Mouse (Mus musculus) gastrocnemius, postnatal 14 days (tissue): ENCODE results near the gene Cyp2d11. TPM values are rescaled to one million over a fixed set of nuclear protein-coding genes. Genes with fewer than 3 reads are reported as not detected.

Source experiments
- DNase-seq: peaks from one replicate; pipeline ENCODE4 v3.0.0; 2021; ENCODE audit warnings: mixed read lengths
- intact Hi-C: fragments of 180-260 bp; cut with DNase I; formaldehyde crosslinking; loops from one replicate; pipeline ENCODE4 v1.15.1; 2025; ENCODE audit warnings: low total_unique reads
- microRNA-seq, 2 experiments: library from miRNA; unstranded; fragments of <30 nt; microRNA quantifications; one replicate each; pipeline ENCODE4 v1.2.0; 2021
- total RNA-seq, 2 experiments: library from RNA; stranded (reverse); gene quantifications; 2 replicates each; pipeline ENCODE4 v1.2.3; 2021

The Cyp2d11 gene
- total RNA-seq, 2 experiments from 2014 or later: 0.12 to 0.13 TPM

DNA sequence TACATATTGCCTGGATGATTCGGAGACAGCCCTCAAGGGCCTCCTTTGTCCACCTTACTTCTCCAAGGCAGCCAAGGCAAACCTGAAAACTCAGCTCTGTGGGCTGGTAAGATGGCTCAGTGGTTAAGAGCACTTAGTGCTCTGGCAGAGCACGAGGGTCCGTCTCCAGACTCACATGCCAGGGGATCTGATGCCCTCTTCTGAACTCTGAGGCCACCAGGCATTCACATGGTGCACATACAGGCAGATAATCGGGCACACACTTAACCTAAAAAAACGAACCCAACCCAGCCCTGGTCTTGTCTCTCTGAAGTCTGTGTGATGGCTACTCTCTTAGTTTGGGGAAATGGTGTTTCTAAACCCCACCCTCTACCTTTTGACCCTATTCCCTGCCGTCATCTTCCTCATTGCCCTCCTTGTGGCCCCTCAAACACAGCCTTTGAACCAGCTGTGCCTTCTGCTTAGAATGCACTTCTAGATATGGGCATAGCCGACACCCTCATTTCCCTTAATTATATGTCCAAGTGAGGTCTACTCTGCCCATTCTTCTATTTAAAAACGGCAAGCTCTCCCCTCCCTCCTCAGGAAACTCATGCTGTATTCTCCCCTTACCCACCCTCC, 54.1 kb downstream of the Cyp2d11 start:
- no peak for DNase-seq
- intact Hi-C loops: no loop called here

Small RNA genes lying within 50 kb of the gene (microRNA-seq; reads per million reads assigned to microRNA genes)
- gene Gm25990: 0 reads per million in 2 experiments
- 0 reads per million in 2 experiments for gene Gm27331
- 0 reads per million in 2 experiments for gene Mir7684

Other genes starting within 250 kb of the Cyp2d11 start
- 10 to 100 TPM; 13.7 to 22.9 TPM for gene Srebf2, start 246.8 kb downstream of the Cyp2d11 start, total RNA-seq
- under 1 TPM in 1 of 2 experiments, not detected in 1; 0.08 TPM for gene Shisa8, start 181.2 kb downstream of the Cyp2d11 start, total RNA-seq
- not detected for gene Tnfrsf13c, start 169.7 kb downstream of the Cyp2d11 start, total RNA-seq
- gene Cenpm, start 149.3 kb downstream of the Cyp2d11 start, total RNA-seq: 1 to 10 TPM; 1.8 to 2.6 TPM
- gene 1500009C09Rik, start 141.6 kb downstream of the Cyp2d11 start, total RNA-seq: not detected
- gene Sept3, start 119.1 kb downstream of the Cyp2d11 start, total RNA-seq: 1 to 10 TPM in 1 of 2 experiments, under 1 TPM in 1; 0.71 to 1.4 TPM
- gene Wbp2nl, start 95.1 kb downstream of the Cyp2d11 start, total RNA-seq: not detected
- 10 to 100 TPM; 19.3 to 20.4 TPM for gene Naga, start 55.1 kb downstream of the Cyp2d11 start, total RNA-seq
- gene Pheta2, start 55.1 kb downstream of the Cyp2d11 start, total RNA-seq: 1 to 10 TPM; 2.0 to 2.8 TPM
- 100 to 1,000 TPM; 141 to 147 TPM for gene Smdt1, start 55.1 kb downstream of the Cyp2d11 start, total RNA-seq
- 100 to 1,000 TPM; 417 to 454 TPM for gene Ndufa6, start 39.7 kb downstream of the Cyp2d11 start, total RNA-seq
- 10 to 100 TPM; 11.4 to 12.9 TPM for gene Cyp2d22, start 13.8 kb downstream of the Cyp2d11 start, total RNA-seq
- gene Cyp2d10, start 13.2 kb upstream of the Cyp2d11 start, total RNA-seq: not detected
- gene Cyp2d9, start 39.4 kb upstream of the Cyp2d11 start, total RNA-seq: not detected
- not detected for gene Cyp2d12, start 161.1 kb upstream of the Cyp2d11 start, total RNA-seq
- not detected for gene Cyp2d34, start 226.9 kb upstream of the Cyp2d11 start, total RNA-seq